Mouse (Mus musculus) activated CD4-positive, CD25-positive, alpha-beta regulatory T cell, adult 4 months (primary cell): ENCODE results near the gene Hapln4. TPM values are rescaled to one million over a fixed set of nuclear protein-coding genes. Genes with fewer than 3 reads are reported as not detected.

Experiments used
- ATAC-seq: one replicate; pipeline ENCODE4 v1.8.0; 2017
- polyA plus RNA-seq, 2 experiments: library from polyadenylated mRNA; unstranded; fragments of 100-300 nt; shearing (Covaris generic); gene quantifications; one replicate each; pipeline ENCODE4 v1.2.1; 2017

Gene Hapln4
- polyA plus RNA-seq, 2 experiments from 2014 or later, result not detected

GRCm38 (mm10) chr8:70100241-70100640 lies 17.0 kb downstream of the Hapln4 start:
- ATAC-seq, result no peak

- ATAC-seq, result peak; percentile 73
Measured at GRCm38 (mm10) chr8:70104506-70104905, 21.2 kb downstream of the Hapln4 start.

GRCm38 (mm10) chr8:70104922-70105321 lies 21.7 kb downstream of the Hapln4 start:
- ATAC-seq, result no peak

GRCm38 (mm10) chr8:70110451-70110850 lies 27.2 kb downstream of the Hapln4 start:
- no peak for ATAC-seq

- ATAC-seq, result no peak
Measured at GRCm38 (mm10) chr8:70111192-70111795, 28.0 kb downstream of the Hapln4 start.

GRCm38 (mm10) chr8:70112401-70113016 lies 29.3 kb downstream of the Hapln4 start:
- no peak for ATAC-seq

- no peak for ATAC-seq
Measured at GRCm38 (mm10) chr8:70114488-70114887, 31.2 kb downstream of the Hapln4 start.

- ATAC-seq, result no peak
Measured at GRCm38 (mm10) chr8:70114892-70115291, 31.6 kb downstream of the Hapln4 start.

GRCm38 (mm10) chr8:70117611-70118010 lies 34.4 kb downstream of the Hapln4 start:
- ATAC-seq, result no peak

- ATAC-seq, result no peak
Measured at GRCm38 (mm10) chr8:70118726-70119700, 35.8 kb downstream of the Hapln4 start.

GRCm38 (mm10) chr8:70120667-70121066 lies 37.4 kb downstream of the Hapln4 start, which contains the start of gene Ncan:
Gene Ncan (minus strand): TSS chr8:70120873.
- no peak for ATAC-seq

- peak; percentile 43 for ATAC-seq
Measured at GRCm38 (mm10) chr8:70122863-70123262, 39.6 kb downstream of the Hapln4 start.

GRCm38 (mm10) chr8:70124992-70125391 lies 41.7 kb downstream of the Hapln4 start:
- ATAC-seq, result no peak

- no peak for ATAC-seq
Measured at GRCm38 (mm10) chr8:70128435-70128834, 45.2 kb downstream of the Hapln4 start.

- no peak for ATAC-seq
Measured at GRCm38 (mm10) chr8:70129309-70129952, 46.2 kb downstream of the Hapln4 start.

GRCm38 (mm10) chr8:70130066-70130465 lies 46.8 kb downstream of the Hapln4 start:
- ATAC-seq, result no peak

GRCm38 (mm10) chr8:70131166-70131883 lies 48.1 kb downstream of the Hapln4 start, which contains the start of gene Nr2c2ap:
Gene Nr2c2ap (plus strand): TSS chr8:70131333.
- peak; percentile 93 for ATAC-seq

- ATAC-seq, result no peak
Measured at GRCm38 (mm10) chr8:70134086-70134485, 50.8 kb downstream of the Hapln4 start.

GRCm38 (mm10) chr8:70134931-70135330 lies 51.7 kb downstream of the Hapln4 start:
- no peak for ATAC-seq

GRCm38 (mm10) chr8:70136591-70136990 lies 53.3 kb downstream of the Hapln4 start:
- ATAC-seq, result no peak

GRCm38 (mm10) chr8:70137890-70138289 lies 54.6 kb downstream of the Hapln4 start:
- no peak for ATAC-seq
